In the genomic region with DNA sequence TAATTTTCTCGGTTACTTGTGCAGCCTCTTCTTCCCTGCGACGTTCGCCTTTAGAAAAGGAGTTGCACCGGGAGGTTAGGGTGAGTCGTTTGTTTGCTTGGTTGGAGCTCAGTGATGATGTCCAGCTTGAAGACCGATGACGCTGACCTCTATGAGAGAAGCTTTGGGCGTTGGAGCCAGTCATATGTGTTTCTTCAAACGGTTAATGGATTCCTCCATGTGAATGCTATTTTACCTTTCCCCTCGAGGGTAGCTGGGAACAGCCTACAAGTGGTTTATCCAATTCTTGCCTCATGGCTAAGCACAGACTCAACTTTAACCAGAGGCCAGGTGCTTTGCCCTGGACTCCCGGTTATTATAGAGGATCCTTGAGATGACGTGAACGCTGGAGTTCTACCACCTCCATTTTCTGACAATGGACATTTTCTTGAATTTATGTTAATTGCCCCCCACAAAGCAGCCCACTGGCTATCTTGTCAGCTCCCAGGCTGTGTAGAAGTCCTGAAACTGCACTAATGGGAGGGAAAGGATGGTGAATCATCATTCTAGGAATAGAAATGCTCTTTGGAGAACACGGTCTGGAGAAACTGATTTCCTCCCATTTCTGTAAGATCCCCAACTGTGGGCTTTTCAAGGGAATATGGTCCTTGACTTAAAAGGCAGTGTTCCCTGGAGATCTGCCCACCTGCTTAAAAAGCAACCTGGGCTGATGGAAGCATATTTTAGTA, we compare ENCODE assay signal across 8 mouse cellular contexts. TPM values are rescaled to one million over a fixed set of nuclear protein-coding genes. Genes with fewer than 3 reads are reported as not detected.
A peak's percentile ranks its signal among the peaks of the same experiment; 100 is the strongest.
DNase-seq lines count a peak whose midpoint lies in the region; ATAC-seq and TF ChIP-seq lines count a peak whose summit lies in the region.

No protein-coding gene starts in this region.

- peak overlapping the region; percentile 51 for H3K4me2 ChIP-seq in neural tube, embryonic 11.5 days (ENCODE audit: low read depth)
- H3K4me2 ChIP-seq in embryonic facial prominence, embryonic 14.5 days (ENCODE audit: low read depth, low read length), result peak overlapping the region; percentile 78
- peak overlapping the region; percentile 56 for H3K4me2 ChIP-seq in hindbrain, embryonic 16.5 days (ENCODE audit: low read length)
- H3K4me2 ChIP-seq in liver, embryonic 14.5 days (ENCODE audit: low read depth), result peak overlapping the region; percentile 68
- peak overlapping the region; percentile 75 for H3K4me2 ChIP-seq in stomach, embryonic 14.5 days (replicated peaks; ENCODE audit: low read depth, low read length)

- no peak for DNase-seq in neural tube, embryonic 11.5 days (ENCODE audit: low spot score)
- DNase-seq in neural tube, embryonic 10.5 days (ENCODE audit: extremely low spot score, low spot score), result no peak
- peak; percentile 44 for DNase-seq in embryonic facial prominence, embryonic 14.5 days (ENCODE audit: low spot score)
- DNase-seq in liver, embryonic 14.5 days (ENCODE audit: low read depth in 3 of 3, low spot score in 3 of 3), result no peak
- DNase-seq in yolk sac, embryonic 10.5 days (ENCODE audit: low spot score), result no peak
- no peak for DNase-seq in adrenal gland, postnatal 36 days

- no peaks in the 10 kb centered on the region for H3K9me3 ChIP-seq in neural tube, embryonic 11.5 days (ENCODE audit: control insufficient read depth, low read length)
- no peaks in the 10 kb centered on the region for H3K9me3 ChIP-seq in embryonic facial prominence, embryonic 14.5 days (ENCODE audit: control insufficient read depth, low read length)
- no peaks in the 10 kb centered on the region for H3K9me3 ChIP-seq in hindbrain, embryonic 16.5 days (ENCODE audit: control insufficient read depth, low read length)
- no peaks in the 10 kb centered on the region for H3K9me3 ChIP-seq in liver, embryonic 14.5 days (ENCODE audit: control insufficient read depth, low read length)
- no peaks in the 10 kb centered on the region for H3K9me3 ChIP-seq in stomach, embryonic 14.5 days (ENCODE audit: control insufficient read depth, low read depth, low read length)

- no peaks in the 10 kb centered on the region for H3K27me3 ChIP-seq in neural tube, embryonic 11.5 days (ENCODE audit: control insufficient read depth, insufficient read depth, low read length)
- no peaks in the 10 kb centered on the region; the same call in 1 of the 2 replicates for H3K27me3 ChIP-seq in embryonic facial prominence, embryonic 14.5 days (replicated peaks; ENCODE audit: control insufficient read depth, insufficient read depth, low read length)
- no peaks in the 10 kb centered on the region for H3K27me3 ChIP-seq in hindbrain, embryonic 16.5 days (replicated peaks; ENCODE audit: control insufficient read depth, insufficient read depth, low read length)
- peaks cover 33% of the 10 kb centered on the region for H3K27me3 ChIP-seq in liver, embryonic 14.5 days (ENCODE audit: control insufficient read depth, insufficient read depth, low read length)
- H3K27me3 ChIP-seq in stomach, embryonic 14.5 days (ENCODE audit: control insufficient read depth, insufficient read depth, low read length), result no peaks in the 10 kb centered on the region

- ATAC-seq in neural tube, embryonic 11.5 days (ENCODE audit: insufficient read depth, low FRiP score, low TSS enrichment), result peak; percentile 17
- 0 out of 2 replicates have a peak, but pooled peaks have one; percentile 1 for ATAC-seq in embryonic facial prominence, embryonic 14.5 days (ENCODE audit: low read depth)
- peak; percentile 46 for ATAC-seq in hindbrain, embryonic 16.5 days
- no peak for ATAC-seq in liver, embryonic 14.5 days (ENCODE audit: insufficient read depth)
- ATAC-seq in stomach, embryonic 14.5 days (ENCODE audit: insufficient number of reproducible peaks, insufficient read depth, low FRiP score, low read depth), result peak; percentile 19; the same call in 1 of the 2 replicates

- H3K27ac ChIP-seq in neural tube, embryonic 11.5 days (ENCODE audit: low read depth, low read length), result peak overlapping the region; percentile 92; the same call in 1 of the 2 replicates
- peak overlapping the region; percentile 75 for H3K27ac ChIP-seq in embryonic facial prominence, embryonic 14.5 days (replicated peaks; ENCODE audit: low read depth, low read length)
- peak overlapping the region; percentile 90 for H3K27ac ChIP-seq in hindbrain, embryonic 16.5 days (ENCODE audit: low read depth, low read length)
- no peak overlapping the region for H3K27ac ChIP-seq in liver, embryonic 14.5 days
- peak overlapping the region; percentile 48; the same call in 1 of the 2 replicates for H3K27ac ChIP-seq in stomach, embryonic 14.5 days (ENCODE audit: low read length)

- peak overlapping the region; percentile 47 for H3K9ac ChIP-seq in neural tube, embryonic 11.5 days (ENCODE audit: low read length)
- H3K9ac ChIP-seq in embryonic facial prominence, embryonic 14.5 days (ENCODE audit: low read depth, low read length), result peak overlapping the region; percentile 94
- H3K9ac ChIP-seq in hindbrain, embryonic 16.5 days (ENCODE audit: low read depth, low read length), result peak overlapping the region; percentile 78
- no peak overlapping the region for H3K9ac ChIP-seq in liver, embryonic 14.5 days (replicated peaks)
- peak overlapping the region; percentile 70; the same call in 1 of the 2 replicates for H3K9ac ChIP-seq in stomach, embryonic 14.5 days (replicated peaks; ENCODE audit: low read depth, low read length)

- H3K36me3 ChIP-seq in neural tube, embryonic 11.5 days (ENCODE audit: control insufficient read depth, insufficient read depth, low read length), result no peaks in the 10 kb centered on the region
- H3K36me3 ChIP-seq in embryonic facial prominence, embryonic 14.5 days (ENCODE audit: control insufficient read depth, insufficient read depth, low read length), result no peaks in the 10 kb centered on the region
- no peaks in the 10 kb centered on the region for H3K36me3 ChIP-seq in hindbrain, embryonic 16.5 days (ENCODE audit: control insufficient read depth, insufficient read depth, low read length)
- H3K36me3 ChIP-seq in liver, embryonic 14.5 days (replicated peaks; ENCODE audit: control insufficient read depth, insufficient read depth, low read depth), result no peaks in the 10 kb centered on the region
- no peaks in the 10 kb centered on the region for H3K36me3 ChIP-seq in stomach, embryonic 14.5 days (ENCODE audit: control insufficient read depth, insufficient read depth, low read length)

- no peak for TF ChIP-seq CTCF in liver, embryonic 14.5 days (IDR thresholded peaks at IDR 0.05; ENCODE audit: low read depth)

- 6% methylated on average over 15 of the region's 15 CpGs for WGBS in neural tube, embryonic 11.5 days
- WGBS in embryonic facial prominence, embryonic 14.5 days, result 4% methylated on average over 15 of the region's 15 CpGs
- 1% methylated on average over 15 of the region's 15 CpGs for WGBS in hindbrain, embryonic 16.5 days
- 7% methylated on average over 15 of the region's 15 CpGs for WGBS in liver, embryonic 14.5 days (ENCODE audit: insufficient replicate concordance)
- WGBS in stomach, embryonic 14.5 days, result 5% methylated on average over 15 of the region's 15 CpGs

- no peak for TF ChIP-seq EP300 in liver, embryonic 14.5 days (IDR thresholded peaks at IDR 0.05; ENCODE audit: low read depth)

- peaks cover 7% of the 10 kb centered on the region; the same call in 1 of the 2 replicates for H3K4me1 ChIP-seq in neural tube, embryonic 11.5 days (ENCODE audit: control insufficient read depth, insufficient read depth, low read length)
- H3K4me1 ChIP-seq in embryonic facial prominence, embryonic 14.5 days (ENCODE audit: control insufficient read depth, insufficient read depth, low read length), result peaks cover 15% of the 10 kb centered on the region
- H3K4me1 ChIP-seq in hindbrain, embryonic 16.5 days (ENCODE audit: control insufficient read depth, insufficient read depth, low read depth, low read length), result peaks cover 16% of the 10 kb centered on the region
- H3K4me1 ChIP-seq in liver, embryonic 14.5 days (replicated peaks; ENCODE audit: control insufficient read depth in 2 of 2, insufficient read depth in 2 of 2, low read length in 1 of 2), result no peaks in the 10 kb centered on the region; a peak in 1 of 4 replicates
- 0 out of 2 replicates have a peak, but pooled peaks cover 9% of the 10 kb centered on the region for H3K4me1 ChIP-seq in stomach, embryonic 14.5 days (ENCODE audit: control insufficient read depth, insufficient read depth, low read length)

- peak overlapping the region; percentile 96 for H3K4me3 ChIP-seq in neural tube, embryonic 11.5 days (ENCODE audit: low read depth, low read length)
- peak overlapping the region; percentile 88 for H3K4me3 ChIP-seq in embryonic facial prominence, embryonic 14.5 days (ENCODE audit: low read depth, low read length)
- H3K4me3 ChIP-seq in hindbrain, embryonic 16.5 days (ENCODE audit: low read length), result peak overlapping the region; percentile 97
- H3K4me3 ChIP-seq in liver, embryonic 14.5 days (ENCODE audit: insufficient read depth in 1 of 2, low read depth in 2 of 2, low read length in 2 of 2), result peak overlapping the region; percentile 57 to 62
- H3K4me3 ChIP-seq in stomach, embryonic 14.5 days (ENCODE audit: low read depth, low read length), result peak overlapping the region; percentile 65

RNA-seq across cellular contexts. Expression of a gene that starts 0.8 kb away (rescaled TPM):
- polyA plus RNA-seq in neural tube, embryonic 11.5 days (2014; fragmentation: Nextera tagmentation; extraction: Ambion mirVana), result 97.0 and 105 TPM in 2 replicates
- polyA plus RNA-seq in embryonic facial prominence, embryonic 14.5 days (2014; fragmentation: Nextera tagmentation; extraction: Ambion mirVana), result 136 and 139 TPM in 2 replicates
- 182 and 196 TPM in 2 replicates for polyA plus RNA-seq in hindbrain, embryonic 16.5 days (2015; fragmentation: Nextera tagmentation; extraction: Ambion mirVana)
- 6.7 and 9.6 TPM in 2 replicates for polyA plus RNA-seq in liver, embryonic 14.5 days (2012; rRNA removed)
- 14.4 and 15.2 TPM in 2 replicates for polyA plus RNA-seq in liver, embryonic 14.5 days (2014; fragmentation: Nextera tagmentation; extraction: Ambion mirVana)
- polyA plus RNA-seq in stomach, embryonic 14.5 days (2014; fragmentation: Nextera tagmentation; extraction: Ambion mirVana), result 136 and 137 TPM in 2 replicates
- 100 to 1,000 TPM; 310 to 342 TPM for total RNA-seq in adrenal gland, postnatal 36 days (2021)
